Comparison of ENCODE assay signal across 8 mouse cellular contexts in genomic region chr10:94035658-94036374, GRCm38 (mm10). TPM values are rescaled to one million over a fixed set of nuclear protein-coding genes. Genes with fewer than 3 reads are reported as not detected.
DNase-seq lines count a peak whose midpoint lies in the region; ATAC-seq lines count a peak whose summit lies in the region.

Gene Vezt (minus strand): TSS chr10:94035817.
Gene Fgd6 (plus strand): TSS chr10:94036001.

- ATAC-seq in megakaryocyte progenitor cell, adult 5-6 weeks (replicated peaks; ENCODE audit: poor library complexity) = peak; percentile 92

- DNase-seq in adipocyte (ENCODE audit: low spot score) = peak; percentile 99
- peak; percentile 99 for DNase-seq in embryo, embryonic 10 days (ENCODE audit: low spot score)
- peak; percentile 98 for DNase-seq in gastrocnemius, postnatal 10 days
- DNase-seq in induced T-regulatory cell, adult 2 months (ENCODE audit: low read depth) = peak; percentile 100
- DNase-seq in left cerebral cortex, adult 9 months (ENCODE audit: low spot score in 2 of 2) = peak; percentile 95 to 99
- DNase-seq in right cerebral cortex, postnatal 14 days = peak; percentile 96
- peak; percentile 98 for DNase-seq in urinary bladder, postnatal 36 days (ENCODE audit: low spot score in 2 of 2)

RNA-seq across cellular contexts. Expression of gene Vezt, which starts in this region (rescaled TPM):
- total RNA-seq in gastrocnemius, postnatal 10 days (2021) = 10 to 100 TPM; 24.1 to 28.7 TPM
- total RNA-seq in megakaryocyte progenitor cell, adult 5-6 weeks (2015) = 4.9 and 5.8 TPM in 2 replicates
- 16.4 and 16.7 TPM in 2 replicates for total RNA-seq in megakaryocyte progenitor cell, adult 5-6 weeks (2017)

RNA-seq across cellular contexts. Expression of gene Fgd6, which starts in this region (rescaled TPM):
- total RNA-seq in gastrocnemius, postnatal 10 days (2021) = 1 to 10 TPM; 2.0 to 3.2 TPM
- total RNA-seq in megakaryocyte progenitor cell, adult 5-6 weeks (2015) = 1.0 and 1.6 TPM in 2 replicates
- 0.58 and 1.6 TPM in 2 replicates for total RNA-seq in megakaryocyte progenitor cell, adult 5-6 weeks (2017)

Comparison
In these comparisons a context has a peak if more than half of its experiments do, and no peak if none do; other contexts are left out.
1. Peak in every context shown above with its lines: DNase-seq and ATAC-seq.